Mouse (Mus musculus): ENCODE results near the gene Aqp3. TPM values are rescaled to one million over a fixed set of nuclear protein-coding genes. Genes with fewer than 3 reads are reported as not detected.
A peak's percentile ranks its signal among the peaks of the same experiment; 100 is the strongest.

The Aqp3 gene
- 13.8 and 14.7 TPM in 2 replicates for polyA plus RNA-seq (2015; fragmentation: Nextera tagmentation; extraction: Ambion mirVana)

GRCm38 (mm10) chr4:41097871-41098576, at the start of gene Aqp3:
TSS of gene Aqp3 (minus strand) at chr4:41098183.
- Histone ChIP-seq H3K27me3 (peaks cover 52% of the 10 kb centered on the region), H3K4me3 (replicated peaks) (peak within 1 kb of the TSS; percentile 65), H3K36me3 (peaks cover 20% of the 10 kb centered on the region), H3K4me2 (peak within 1 kb of the TSS; percentile 89), H3K9ac (peak within 1 kb of the TSS; percentile 79), H3K4me1 (replicated peaks) (peaks cover 59% of the 10 kb centered on the region), H3K9me3 (replicated peaks) (no peaks in the 10 kb centered on the region), H3K27ac (peak within 1 kb of the TSS; percentile 61)
- ATAC-seq (ENCODE audit: low read depth) = peak; percentile 76
- DNase-seq = peak; percentile 64
- WGBS (ENCODE audit: insufficient replicate concordance) = under 1% methylated on average over 42 of the region's 42 CpGs

- Histone ChIP-seq H3K4me3 (replicated peaks) (no peak overlapping the region), H3K27me3 (no peaks in the 10 kb centered on the region), H3K9me3 (replicated peaks) (no peaks in the 10 kb centered on the region), H3K4me2 (no peak overlapping the region), H3K36me3 (peaks cover 56% of the 10 kb centered on the region), H3K4me1 (replicated peaks) (peaks cover 42% of the 10 kb centered on the region), H3K9ac (no peak overlapping the region), H3K27ac (peak overlapping the region; percentile 34; the same call in 1 of the 2 replicates)
- no peak for ATAC-seq (ENCODE audit: low read depth)
- no peak for DNase-seq
- WGBS (ENCODE audit: insufficient replicate concordance) = 87% methylated on average over 2 of the region's 2 CpGs
Measured at GRCm38 (mm10) chr4:41142601-41143000, 44.6 kb upstream of the Aqp3 start.

- no peak overlapping the region for H3K4me3 ChIP-seq (replicated peaks)
- H3K36me3 ChIP-seq = peaks cover 50% of the 10 kb centered on the region
- no peaks in the 10 kb centered on the region for H3K27me3 ChIP-seq
- H3K4me1 ChIP-seq (replicated peaks) = peaks cover 46% of the 10 kb centered on the region
- peak overlapping the region; percentile 63 for H3K27ac ChIP-seq
- H3K4me2 ChIP-seq = no peak overlapping the region
- WGBS (ENCODE audit: insufficient replicate concordance) = 90% methylated on average over 6 of the region's 6 CpGs
- no peak for ATAC-seq (ENCODE audit: low read depth)
- no peak overlapping the region for H3K9ac ChIP-seq
- H3K9me3 ChIP-seq (replicated peaks) = no peaks in the 10 kb centered on the region
- no peak for DNase-seq
Measured at GRCm38 (mm10) chr4:41140174-41140875, 42.3 kb upstream of the Aqp3 start.

GRCm38 (mm10) chr4:41136811-41137210, 38.8 kb upstream of the Aqp3 start:
- DNase-seq (no peak), ATAC-seq (ENCODE audit: low read depth) (no peak)
- Histone ChIP-seq H3K9me3 (replicated peaks) (no peaks in the 10 kb centered on the region), H3K4me1 (replicated peaks) (peaks cover 63% of the 10 kb centered on the region), H3K36me3 (peaks cover 32% of the 10 kb centered on the region), H3K4me2 (peak overlapping the region; percentile 90), H3K27me3 (no peaks in the 10 kb centered on the region), H3K27ac (peak overlapping the region; percentile 98), H3K9ac (peak overlapping the region; percentile 99), H3K4me3 (replicated peaks) (peak overlapping the region; percentile 92)
- WGBS (ENCODE audit: insufficient replicate concordance) = 0% methylated on average over 8 of the region's 8 CpGs

- Histone ChIP-seq H3K4me3 (replicated peaks) (peak overlapping the region; percentile 92), H3K9ac (peak overlapping the region; percentile 99), H3K4me1 (replicated peaks) (peaks cover 64% of the 10 kb centered on the region), H3K27me3 (no peaks in the 10 kb centered on the region), H3K27ac (peak overlapping the region; percentile 98), H3K36me3 (peaks cover 28% of the 10 kb centered on the region), H3K9me3 (replicated peaks) (no peaks in the 10 kb centered on the region), H3K4me2 (peak overlapping the region; percentile 90)
- DNase-seq (peak; percentile 37), ATAC-seq (ENCODE audit: low read depth) (peak; percentile 29)
- WGBS (ENCODE audit: insufficient replicate concordance) = 0% methylated on average over 4 of the region's 4 CpGs
Measured at GRCm38 (mm10) chr4:41136454-41136805, 38.4 kb upstream of the Aqp3 start.

GRCm38 (mm10) chr4:41135711-41136453, 37.9 kb upstream of the Aqp3 start, which contains the start of gene Ube2r2:
TSS of gene Ube2r2 (plus strand) at chr4:41135743.
- H3K27ac ChIP-seq = peak within 1 kb of the TSS; percentile 98
- DNase-seq (peak; percentile 54), ATAC-seq (ENCODE audit: low read depth) (peak; percentile 61)
- H3K27me3 ChIP-seq = no peaks in the 10 kb centered on the region
- H3K4me1 ChIP-seq (replicated peaks) = peaks cover 64% of the 10 kb centered on the region
- H3K4me2 ChIP-seq = peak within 1 kb of the TSS; percentile 90
- H3K9me3 ChIP-seq (replicated peaks) = no peaks in the 10 kb centered on the region
- peaks cover 22% of the 10 kb centered on the region for H3K36me3 ChIP-seq
- WGBS (ENCODE audit: insufficient replicate concordance) = under 1% methylated on average over 61 of the region's 65 CpGs
- peak within 1 kb of the TSS; percentile 92 for H3K4me3 ChIP-seq (replicated peaks)
- peak within 1 kb of the TSS; percentile 99 for H3K9ac ChIP-seq

- Histone ChIP-seq H3K9me3 (replicated peaks) (no peaks in the 10 kb centered on the region), H3K9ac (peak overlapping the region; percentile 99), H3K27me3 (no peaks in the 10 kb centered on the region), H3K36me3 (peaks cover 15% of the 10 kb centered on the region), H3K4me1 (replicated peaks) (peaks cover 65% of the 10 kb centered on the region), H3K27ac (peak overlapping the region; percentile 98), H3K4me2 (peak overlapping the region; percentile 90), H3K4me3 (replicated peaks) (peak overlapping the region; percentile 92)
- ATAC-seq (ENCODE audit: low read depth) (peak; percentile 83), DNase-seq (peak; percentile 69)
- WGBS (ENCODE audit: insufficient replicate concordance) = 3% methylated on average over 34 of the region's 70 CpGs
Measured at GRCm38 (mm10) chr4:41134935-41135710, 37.1 kb upstream of the Aqp3 start.

- ATAC-seq (ENCODE audit: low read depth) = peak; percentile 27
- peaks cover 65% of the 10 kb centered on the region for H3K4me1 ChIP-seq (replicated peaks)
- H3K9ac ChIP-seq = peak overlapping the region; percentile 99
- DNase-seq = peak; percentile 59
- no peak overlapping the region; the same call in 1 of the 2 replicates for H3K4me3 ChIP-seq (replicated peaks)
- peaks cover 6% of the 10 kb centered on the region for H3K36me3 ChIP-seq
- H3K27ac ChIP-seq = peak overlapping the region; percentile 98
- no peaks in the 10 kb centered on the region for H3K27me3 ChIP-seq
- H3K4me2 ChIP-seq = peak overlapping the region; percentile 90
- 51% methylated on average over 6 of the region's 6 CpGs for WGBS (ENCODE audit: insufficient replicate concordance)
- no peaks in the 10 kb centered on the region for H3K9me3 ChIP-seq (replicated peaks)
Measured at GRCm38 (mm10) chr4:41133529-41134291, 35.7 kb upstream of the Aqp3 start.

- ATAC-seq (ENCODE audit: low read depth) = no peak
- no peaks in the 10 kb centered on the region for H3K9me3 ChIP-seq (replicated peaks)
- no peaks in the 10 kb centered on the region for H3K27me3 ChIP-seq
- peak overlapping the region; percentile 98 for H3K27ac ChIP-seq
- peak overlapping the region; percentile 99 for H3K9ac ChIP-seq
- peaks cover 55% of the 10 kb centered on the region for H3K4me1 ChIP-seq (replicated peaks)
- H3K4me2 ChIP-seq = no peak overlapping the region
- no peaks in the 10 kb centered on the region for H3K36me3 ChIP-seq
- DNase-seq = peak; percentile 22
- WGBS (ENCODE audit: insufficient replicate concordance) = 65% methylated on average over 6 of the region's 6 CpGs
- no peak overlapping the region for H3K4me3 ChIP-seq (replicated peaks)
Measured at GRCm38 (mm10) chr4:41132471-41132870, 34.5 kb upstream of the Aqp3 start.

- DNase-seq (peak; percentile 67), ATAC-seq (ENCODE audit: low read depth) (peak; percentile 90)
- Histone ChIP-seq H3K27me3 (no peaks in the 10 kb centered on the region), H3K4me3 (replicated peaks) (peak overlapping the region; percentile 25), H3K4me1 (replicated peaks) (peaks cover 54% of the 10 kb centered on the region), H3K4me2 (peak overlapping the region; percentile 61), H3K9ac (peak overlapping the region; percentile 71), H3K27ac (peak overlapping the region; percentile 96), H3K9me3 (replicated peaks) (no peaks in the 10 kb centered on the region), H3K36me3 (no peaks in the 10 kb centered on the region)
- WGBS (ENCODE audit: insufficient replicate concordance) = 39% methylated on average over 3 of the region's 3 CpGs
Measured at GRCm38 (mm10) chr4:41129836-41130235, 31.9 kb upstream of the Aqp3 start.
